Mouse (Mus musculus): Measurements from ENCODE around the gene Ccdc175. TPM values are rescaled to one million over a fixed set of nuclear protein-coding genes. Genes with fewer than 3 reads are reported as not detected.

The Ccdc175 gene
- polyA plus RNA-seq, 1 experiment from 2014 or later: 0.09 TPM

GRCm38 (mm10) chr12:72115686-72116345, 69.0 kb downstream of the Ccdc175 start:
- Histone ChIP-seq H3K36me3 (ENCODE audit: control insufficient read depth, insufficient read depth, low read length) (no peaks in the 10 kb centered on the region), H3K4me1 (ENCODE audit: control insufficient read depth, insufficient read depth, low read length) (no peaks in the 10 kb centered on the region), H3K9me3 (ENCODE audit: control insufficient read depth, low read length) (no peaks in the 10 kb centered on the region), H3K27me3 (ENCODE audit: control insufficient read depth, insufficient read depth, low read length) (no peaks in the 10 kb centered on the region), H3K4me3 (ENCODE audit: low read depth, low read length) (no peak overlapping the region), H3K4me2 (ENCODE audit: low read depth, low read length) (no peak overlapping the region), H3K27ac (ENCODE audit: low read depth, low read length) (no peak overlapping the region), H3K9ac (replicated peaks; ENCODE audit: low read depth, low read length) (no peak overlapping the region)
- WGBS: 85% methylated on average over 21 of the region's 23 CpGs
- ATAC-seq (ENCODE audit: low read depth): no peak

GRCm38 (mm10) chr12:72115126-72115525, 69.7 kb downstream of the Ccdc175 start:
- H3K4me2 ChIP-seq (ENCODE audit: low read depth, low read length): no peak overlapping the region
- H3K27ac ChIP-seq (ENCODE audit: low read depth, low read length): no peak overlapping the region
- H3K4me3 ChIP-seq (ENCODE audit: low read depth, low read length): no peak overlapping the region
- H3K9ac ChIP-seq (replicated peaks; ENCODE audit: low read depth, low read length): no peak overlapping the region
- no peaks in the 10 kb centered on the region for H3K36me3 ChIP-seq (ENCODE audit: control insufficient read depth, insufficient read depth, low read length)
- no peaks in the 10 kb centered on the region for H3K27me3 ChIP-seq (ENCODE audit: control insufficient read depth, insufficient read depth, low read length)
- no peak for ATAC-seq (ENCODE audit: low read depth)
- no peaks in the 10 kb centered on the region for H3K4me1 ChIP-seq (ENCODE audit: control insufficient read depth, insufficient read depth, low read length)
- no peaks in the 10 kb centered on the region for H3K9me3 ChIP-seq (ENCODE audit: control insufficient read depth, low read length)
- WGBS: 81% methylated on average over 6 of the region's 6 CpGs

- ATAC-seq (ENCODE audit: low read depth): peak; percentile 65
- WGBS: 29% methylated on average over 14 of the region's 14 CpGs
Measured at GRCm38 (mm10) chr12:72104525-72105281, 80.1 kb downstream of the Ccdc175 start.

DNA sequence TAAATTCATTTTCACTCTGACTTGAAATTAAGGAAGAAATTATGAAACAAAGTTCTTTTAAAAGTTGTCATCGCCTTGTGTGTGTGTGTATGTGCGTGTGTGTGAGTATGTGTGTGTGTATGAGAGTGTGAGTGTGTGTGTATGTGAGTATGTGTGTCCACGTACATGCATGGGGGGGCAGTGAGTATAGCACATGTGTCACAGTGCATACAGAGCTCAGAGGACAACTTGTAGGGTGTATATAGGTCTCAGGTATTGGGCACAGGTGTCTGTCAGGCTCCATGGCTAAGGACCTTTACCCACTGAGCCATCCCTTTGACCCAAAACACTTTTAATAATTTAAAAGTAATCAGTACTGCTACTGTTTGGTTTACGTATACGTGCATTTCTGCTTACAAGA, 80.8 kb downstream of the Ccdc175 start:
- peaks cover 13% of the 10 kb centered on the region for H3K36me3 ChIP-seq (ENCODE audit: control insufficient read depth, insufficient read depth, low read length)
- H3K9me3 ChIP-seq (ENCODE audit: control insufficient read depth, low read length): no peaks in the 10 kb centered on the region
- no peaks in the 10 kb centered on the region for H3K27me3 ChIP-seq (ENCODE audit: control insufficient read depth, insufficient read depth, low read length)
- H3K9ac ChIP-seq (replicated peaks; ENCODE audit: low read depth, low read length): no peak overlapping the region
- no peak overlapping the region for H3K4me2 ChIP-seq (ENCODE audit: low read depth, low read length)
- ATAC-seq (ENCODE audit: low read depth): peak; percentile 34; the same call in 1 of the 2 replicates
- WGBS: 92% methylated on average over 5 of the region's 5 CpGs
- H3K27ac ChIP-seq (ENCODE audit: low read depth, low read length): no peak overlapping the region
- no peak overlapping the region for H3K4me3 ChIP-seq (ENCODE audit: low read depth, low read length)
- no peaks in the 10 kb centered on the region for H3K4me1 ChIP-seq (ENCODE audit: control insufficient read depth, insufficient read depth, low read length)

More at GRCm38 (mm10) chr12:72104525-72105281, 80.1 kb downstream of the Ccdc175 start:
- Histone ChIP-seq H3K36me3 (ENCODE audit: control insufficient read depth, insufficient read depth, low read length) (peaks cover 13% of the 10 kb centered on the region), H3K27ac (ENCODE audit: low read depth, low read length) (no peak overlapping the region), H3K4me1 (ENCODE audit: control insufficient read depth, insufficient read depth, low read length) (no peaks in the 10 kb centered on the region), H3K9me3 (ENCODE audit: control insufficient read depth, low read length) (no peaks in the 10 kb centered on the region), H3K27me3 (ENCODE audit: control insufficient read depth, insufficient read depth, low read length) (no peaks in the 10 kb centered on the region), H3K4me3 (ENCODE audit: low read depth, low read length) (no peak overlapping the region), H3K9ac (replicated peaks; ENCODE audit: low read depth, low read length) (no peak overlapping the region), H3K4me2 (ENCODE audit: low read depth, low read length) (no peak overlapping the region)

- peaks cover 19% of the 10 kb centered on the region for H3K36me3 ChIP-seq (ENCODE audit: control insufficient read depth, insufficient read depth, low read length)
- no peak for ATAC-seq (ENCODE audit: low read depth)
- no peak overlapping the region for H3K9ac ChIP-seq (replicated peaks; ENCODE audit: low read depth, low read length)
Measured at GRCm38 (mm10) chr12:72102776-72103175, 82.1 kb downstream of the Ccdc175 start.

GRCm38 (mm10) chr12:72096966-72097365, 87.9 kb downstream of the Ccdc175 start:
- no peak overlapping the region for H3K9ac ChIP-seq (replicated peaks; ENCODE audit: low read depth, low read length)
- no peak overlapping the region for H3K27ac ChIP-seq (ENCODE audit: low read depth, low read length)
- H3K4me2 ChIP-seq (ENCODE audit: low read depth, low read length): no peak overlapping the region
- peaks cover 67% of the 10 kb centered on the region for H3K36me3 ChIP-seq (ENCODE audit: control insufficient read depth, insufficient read depth, low read length)
- no peak for ATAC-seq (ENCODE audit: low read depth)
- no peak overlapping the region for H3K4me3 ChIP-seq (ENCODE audit: low read depth, low read length)
- no peaks in the 10 kb centered on the region for H3K9me3 ChIP-seq (ENCODE audit: control insufficient read depth, low read length)
- H3K4me1 ChIP-seq (ENCODE audit: control insufficient read depth, insufficient read depth, low read length): no peaks in the 10 kb centered on the region
- no peaks in the 10 kb centered on the region for H3K27me3 ChIP-seq (ENCODE audit: control insufficient read depth, insufficient read depth, low read length)
- WGBS: 97% methylated on average over 8 of the region's 8 CpGs

More at GRCm38 (mm10) chr12:72102776-72103175, 82.1 kb downstream of the Ccdc175 start:
- no peaks in the 10 kb centered on the region for H3K9me3 ChIP-seq (ENCODE audit: control insufficient read depth, low read length)
- no peaks in the 10 kb centered on the region for H3K4me1 ChIP-seq (ENCODE audit: control insufficient read depth, insufficient read depth, low read length)
- no peaks in the 10 kb centered on the region for H3K27me3 ChIP-seq (ENCODE audit: control insufficient read depth, insufficient read depth, low read length)
- 80% methylated on average over 6 of the region's 6 CpGs for WGBS
- H3K4me3 ChIP-seq (ENCODE audit: low read depth, low read length): no peak overlapping the region
- no peak overlapping the region for H3K4me2 ChIP-seq (ENCODE audit: low read depth, low read length)
- H3K27ac ChIP-seq (ENCODE audit: low read depth, low read length): no peak overlapping the region

DNA sequence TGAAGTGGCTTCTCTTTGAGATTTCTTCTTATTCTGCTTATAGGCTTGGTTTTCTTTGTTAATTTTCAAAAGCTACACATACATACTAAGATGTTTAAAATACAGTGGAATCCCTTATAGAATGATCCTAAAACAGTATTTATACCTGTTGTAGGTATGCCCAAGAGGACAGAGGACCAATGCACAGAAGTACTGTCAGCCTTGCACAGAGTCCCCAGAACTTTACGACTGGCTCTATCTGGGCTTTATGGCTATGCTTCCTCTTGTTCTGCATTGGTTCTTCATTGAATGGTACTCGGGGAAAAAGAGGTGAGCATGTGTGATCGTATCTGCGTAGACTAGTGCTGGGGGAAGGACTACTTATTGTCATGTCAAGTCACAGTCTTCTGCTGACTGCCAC, 95.0 kb downstream of the Ccdc175 start:
- Histone ChIP-seq H3K27ac (ENCODE audit: low read depth, low read length) (no peak overlapping the region), H3K27me3 (ENCODE audit: control insufficient read depth, insufficient read depth, low read length) (no peaks in the 10 kb centered on the region), H3K4me1 (ENCODE audit: control insufficient read depth, insufficient read depth, low read length) (peaks cover 17% of the 10 kb centered on the region), H3K9ac (replicated peaks; ENCODE audit: low read depth, low read length) (no peak overlapping the region), H3K36me3 (ENCODE audit: control insufficient read depth, insufficient read depth, low read length) (peaks cover 28% of the 10 kb centered on the region), H3K4me2 (ENCODE audit: low read depth, low read length) (no peak overlapping the region), H3K9me3 (ENCODE audit: control insufficient read depth, low read length) (no peaks in the 10 kb centered on the region), H3K4me3 (ENCODE audit: low read depth, low read length) (no peak overlapping the region)
- WGBS: 74% methylated on average over 4 of the region's 4 CpGs
- no peak for ATAC-seq (ENCODE audit: low read depth)

GRCm38 (mm10) chr12:72086166-72086825, 98.5 kb downstream of the Ccdc175 start:
- peak overlapping the region; percentile 72 for H3K4me3 ChIP-seq (ENCODE audit: low read depth, low read length)
- no peaks in the 10 kb centered on the region for H3K27me3 ChIP-seq (ENCODE audit: control insufficient read depth, insufficient read depth, low read length)
- peak overlapping the region; percentile 78 for H3K4me2 ChIP-seq (ENCODE audit: low read depth, low read length)
- ATAC-seq (ENCODE audit: low read depth): no peak
- H3K4me1 ChIP-seq (ENCODE audit: control insufficient read depth, insufficient read depth, low read length): peaks cover 21% of the 10 kb centered on the region
- H3K9me3 ChIP-seq (ENCODE audit: control insufficient read depth, low read length): no peaks in the 10 kb centered on the region
- no peaks in the 10 kb centered on the region for H3K36me3 ChIP-seq (ENCODE audit: control insufficient read depth, insufficient read depth, low read length)
- peak overlapping the region; percentile 97 for H3K27ac ChIP-seq (ENCODE audit: low read depth, low read length)
- WGBS: under 1% methylated on average over 18 of the region's 18 CpGs
- peak overlapping the region; percentile 88 for H3K9ac ChIP-seq (replicated peaks; ENCODE audit: low read depth, low read length)

Measured in neural tube, embryonic 14.5 days (tissue).